Mouse (Mus musculus) midbrain, embryonic 16.5 days (tissue): ENCODE measurements around the gene Slc24a3. TPM values are rescaled to one million over a fixed set of nuclear protein-coding genes. Genes with fewer than 3 reads are reported as not detected.

Source experiments
- ATAC-seq: fragments of 200-750 bp; cut with Nextera tagmentation; 2 replicates; pipeline ENCODE4 v1.8.0; 2017; ENCODE audit warnings: moderate TSS enrichment
- H3K27ac ChIP-seq: fragments of 300-500 bp; sonication (generic); 2 replicates; pipeline ENCODE4 v1.5.1; 2014; ENCODE audit warnings: mild to moderate bottlenecking, low read length, mixed read lengths
- H3K27me3 ChIP-seq: fragments of 300-500 bp; sonication (generic); 2 replicates; pipeline ENCODE4 v1.6.1; 2014; ENCODE audit warnings: low read depth, low read length, mixed read lengths; ENCODE audit not compliant: control insufficient read depth, insufficient read depth
- H3K36me3 ChIP-seq: fragments of 300-500 bp; sonication (generic); 2 replicates; pipeline ENCODE4 v1.6.1; 2014; ENCODE audit warnings: mild to moderate bottlenecking, low read length, moderate library complexity, mixed read lengths; ENCODE audit not compliant: control insufficient read depth, insufficient read depth
- H3K4me1 ChIP-seq: fragments of 300-500 bp; sonication (generic); 2 replicates; pipeline ENCODE4 v1.6.1; 2014; ENCODE audit warnings: mild to moderate bottlenecking, low read length, mixed read lengths; ENCODE audit not compliant: control insufficient read depth, insufficient read depth
- H3K4me2 ChIP-seq: fragments of 300-500 bp; sonication (generic); 2 replicates; pipeline ENCODE4 v1.6.1; 2014; ENCODE audit warnings: mild to moderate bottlenecking, low read length, mixed read lengths
- H3K4me3 ChIP-seq: fragments of 300-500 bp; sonication (generic); 2 replicates; pipeline ENCODE4 v1.5.1; 2014; ENCODE audit warnings: low read depth, mild to moderate bottlenecking, low read length, moderate library complexity, mixed read lengths
- H3K9ac ChIP-seq: fragments of 300-500 bp; sonication (generic); 2 replicates; pipeline ENCODE4 v1.6.1; 2014; ENCODE audit warnings: low read depth, low read length, mixed read lengths
- H3K9me3 ChIP-seq: fragments of 300-500 bp; sonication (generic); replicated peaks from 2 replicates; pipeline ENCODE4 v1.6.1; 2014; ENCODE audit warnings: mild to moderate bottlenecking, low read length, mixed read lengths; ENCODE audit not compliant: control insufficient read depth, poor library complexity, severe bottlenecking
- WGBS: fragments of 180-500 bp; shearing (Covaris S2); extraction: QIAGEN DNeasy Blood & Tissue Kit; methylation state at CpG from one replicate; pipeline ENCODE4 v1.1.7; 2014; 5-methylcytosine and 5-hydroxymethylcytosine counted together
- polyA plus RNA-seq: library from polyadenylated mRNA; unstranded; fragments of >200 nt; fragmentation: Nextera tagmentation; extraction: Ambion mirVana; gene quantifications from 2 replicates; pipeline ENCODE4 v1.2.1, GENCODE M21; 2015

Gene Slc24a3
- polyA plus RNA-seq, 1 experiment from 2014 or later = 18.7 TPM

GRCm38 (mm10) chr2:145640255-145640984 lies 472.9 kb downstream of the Slc24a3 start:
- Histone ChIP-seq H3K9me3 (no peaks in the 10 kb centered on the region), H3K9ac (no peak overlapping the region), H3K27me3 (no peaks in the 10 kb centered on the region), H3K36me3 (no peaks in the 10 kb centered on the region; the same call in 1 of the 2 replicates), H3K4me2 (no peak overlapping the region), H3K4me1 (no peaks in the 10 kb centered on the region), H3K4me3 (no peak overlapping the region), H3K27ac (no peak overlapping the region)
- ATAC-seq = no peak
- 82% methylated on average over 21 of the region's 21 CpGs for WGBS

DNA sequence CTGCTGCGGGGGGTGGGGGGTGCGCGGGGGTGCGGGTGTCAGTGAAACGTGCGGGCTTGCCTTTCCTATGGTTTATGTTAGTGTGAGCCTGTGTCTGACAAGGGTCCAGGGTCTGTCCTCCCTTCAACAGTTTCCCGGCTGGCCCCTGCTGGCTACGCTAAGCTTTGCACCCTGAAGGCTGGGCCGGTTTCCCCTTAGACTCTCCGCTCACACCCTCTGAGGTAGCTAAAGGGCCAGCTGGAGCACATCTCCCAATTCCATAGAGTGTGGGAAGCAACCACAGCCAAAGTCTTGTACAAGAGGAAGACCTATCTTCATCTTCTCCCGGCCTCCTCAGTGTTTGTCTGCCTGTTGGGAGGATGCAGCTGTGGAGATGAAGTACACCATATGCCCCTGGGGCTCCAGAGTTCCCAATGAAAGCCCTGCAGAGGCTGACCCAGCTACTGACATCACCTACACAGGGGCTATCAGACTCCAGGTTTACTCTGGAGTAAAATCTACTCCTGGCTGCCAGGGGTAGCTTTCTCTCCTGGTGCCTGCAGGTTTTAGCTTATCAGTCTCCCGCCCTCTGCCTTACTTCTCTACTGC lies 487.9 kb downstream of the Slc24a3 start:
- WGBS = 35% methylated on average over 12 of the region's 12 CpGs
- ATAC-seq = no peak
- Histone ChIP-seq H3K27ac (no peak overlapping the region), H3K36me3 (no peaks in the 10 kb centered on the region), H3K4me3 (no peak overlapping the region), H3K4me2 (no peak overlapping the region), H3K27me3 (no peaks in the 10 kb centered on the region), H3K4me1 (no peaks in the 10 kb centered on the region), H3K9ac (no peak overlapping the region), H3K9me3 (no peaks in the 10 kb centered on the region)

- 33% methylated on average over 3 of the region's 3 CpGs for WGBS
- no peak overlapping the region for H3K4me3 ChIP-seq
- no peaks in the 10 kb centered on the region for H3K36me3 ChIP-seq
- no peaks in the 10 kb centered on the region for H3K9me3 ChIP-seq
- no peak overlapping the region for H3K27ac ChIP-seq
- H3K4me2 ChIP-seq = no peak overlapping the region
- H3K4me1 ChIP-seq = no peaks in the 10 kb centered on the region
- H3K27me3 ChIP-seq = no peaks in the 10 kb centered on the region
- ATAC-seq = no peak
- no peak overlapping the region for H3K9ac ChIP-seq
These were observed 488.6 kb downstream of the Slc24a3 start for GRCm38 (mm10) chr2:145656121-145656520.

DNA sequence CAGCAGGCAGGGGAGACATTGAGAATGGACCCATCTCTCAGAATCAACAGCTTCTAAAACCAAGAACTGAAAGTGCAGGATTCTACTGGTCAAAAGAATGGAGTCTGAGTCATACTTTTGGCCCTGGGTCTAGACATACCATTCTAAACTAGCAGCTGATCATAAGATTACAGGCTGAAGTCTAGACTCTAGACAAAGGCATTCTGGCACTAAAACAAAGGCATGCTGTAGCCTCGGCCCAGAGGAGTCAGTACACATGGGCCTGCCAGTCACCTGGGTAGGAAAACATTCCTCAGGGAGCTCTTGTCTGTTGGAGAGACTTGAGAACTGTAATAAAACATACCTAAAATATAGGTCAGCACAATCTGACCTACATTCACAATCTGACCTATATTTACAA lies 489.2 kb downstream of the Slc24a3 start:
- H3K4me3 ChIP-seq = no peak overlapping the region
- H3K9ac ChIP-seq = no peak overlapping the region
- no peaks in the 10 kb centered on the region for H3K36me3 ChIP-seq
- no peak overlapping the region for H3K4me2 ChIP-seq
- no peaks in the 10 kb centered on the region for H3K9me3 ChIP-seq
- no peak overlapping the region for H3K27ac ChIP-seq
- no peaks in the 10 kb centered on the region for H3K27me3 ChIP-seq
- H3K4me1 ChIP-seq = no peaks in the 10 kb centered on the region
- 57% methylated on average over 1 of the region's 1 CpGs for WGBS
- ATAC-seq = no peak

GRCm38 (mm10) chr2:145661242-145661641 lies 493.7 kb downstream of the Slc24a3 start:
- no peak overlapping the region for H3K4me3 ChIP-seq
- WGBS = 78% methylated on average over 6 of the region's 7 CpGs
- H3K9me3 ChIP-seq = no peaks in the 10 kb centered on the region
- no peak overlapping the region for H3K9ac ChIP-seq
- H3K4me2 ChIP-seq = no peak overlapping the region
- H3K4me1 ChIP-seq = no peaks in the 10 kb centered on the region
- no peak for ATAC-seq
- H3K36me3 ChIP-seq = no peaks in the 10 kb centered on the region
- H3K27me3 ChIP-seq = no peaks in the 10 kb centered on the region
- H3K27ac ChIP-seq = no peak overlapping the region

DNA sequence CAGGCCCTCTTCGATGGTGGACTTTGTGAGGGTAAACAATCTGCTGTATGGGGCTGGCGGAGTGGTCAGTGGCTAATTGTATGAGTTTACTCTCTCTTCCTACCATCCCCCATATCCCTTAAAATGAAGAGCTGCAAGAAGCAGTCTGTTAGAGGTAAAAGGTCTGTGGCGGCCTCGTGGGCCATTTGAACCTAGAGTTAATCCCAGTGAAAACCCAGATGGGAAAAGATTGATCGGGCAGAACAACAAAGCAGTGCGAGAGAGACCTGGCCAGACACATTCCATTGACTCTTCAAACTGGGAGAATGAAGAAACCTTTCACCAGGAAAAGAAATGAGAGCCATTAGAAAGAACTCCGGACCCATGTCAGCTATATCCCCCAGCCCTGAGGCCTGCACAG lies 496.3 kb downstream of the Slc24a3 start:
- Histone ChIP-seq H3K27me3 (no peaks in the 10 kb centered on the region), H3K36me3 (no peaks in the 10 kb centered on the region), H3K4me2 (no peak overlapping the region), H3K27ac (no peak overlapping the region), H3K4me3 (no peak overlapping the region), H3K9me3 (no peaks in the 10 kb centered on the region), H3K4me1 (no peaks in the 10 kb centered on the region), H3K9ac (no peak overlapping the region)
- ATAC-seq = no peak
- 75% methylated on average over 7 of the region's 7 CpGs for WGBS

- Histone ChIP-seq H3K4me2 (no peak overlapping the region), H3K4me1 (no peaks in the 10 kb centered on the region), H3K9me3 (no peaks in the 10 kb centered on the region), H3K9ac (no peak overlapping the region), H3K4me3 (no peak overlapping the region), H3K27me3 (no peaks in the 10 kb centered on the region), H3K36me3 (no peaks in the 10 kb centered on the region), H3K27ac (no peak overlapping the region)
- no peak for ATAC-seq
- WGBS = 73% methylated on average over 2 of the region's 2 CpGs
These were observed 496.8 kb downstream of the Slc24a3 start for GRCm38 (mm10) chr2:145664311-145664710.

GRCm38 (mm10) chr2:145668135-145668534 lies 500.6 kb downstream of the Slc24a3 start:
- no peak overlapping the region for H3K27ac ChIP-seq
- no peak for ATAC-seq
- H3K4me2 ChIP-seq = no peak overlapping the region
- H3K9ac ChIP-seq = no peak overlapping the region
- no peaks in the 10 kb centered on the region for H3K9me3 ChIP-seq
- WGBS = 82% methylated on average over 3 of the region's 4 CpGs
- no peaks in the 10 kb centered on the region for H3K36me3 ChIP-seq
- no peaks in the 10 kb centered on the region for H3K4me1 ChIP-seq
- no peak overlapping the region for H3K4me3 ChIP-seq
- H3K27me3 ChIP-seq = no peaks in the 10 kb centered on the region

DNA sequence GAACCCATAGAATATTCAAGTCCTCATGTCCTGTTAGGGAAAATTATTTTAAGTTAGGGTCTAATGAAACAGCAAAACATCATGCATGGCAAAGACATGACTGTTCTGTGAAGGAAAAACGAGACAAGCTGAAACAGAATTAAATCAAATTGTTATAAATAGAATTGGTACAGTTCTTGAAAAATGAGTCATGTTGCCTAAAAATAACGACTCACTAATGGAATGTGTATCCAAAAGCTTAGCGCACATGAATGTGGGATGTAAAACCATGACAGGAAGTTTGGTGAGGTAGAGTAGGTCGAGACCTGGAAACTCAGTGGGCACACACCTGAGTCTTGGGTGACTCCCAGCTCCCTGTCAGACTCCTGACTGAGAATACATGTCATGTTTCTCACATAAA lies 502.6 kb downstream of the Slc24a3 start:
- whole genome bisulfite sequencing = 87% methylated on average over 4 of the region's 4 CpGs
- peaks cover 6% of the 10 kb centered on the region; the same call in 1 of the 2 replicates for H3K4me1 ChIP-seq
- H3K27ac ChIP-seq = no peak overlapping the region
- no peaks in the 10 kb centered on the region for H3K36me3 ChIP-seq
- H3K4me3 ChIP-seq = no peak overlapping the region
- H3K9ac ChIP-seq = no peak overlapping the region
- H3K9me3 ChIP-seq = no peaks in the 10 kb centered on the region
- no peak overlapping the region for H3K4me2 ChIP-seq
- ATAC-seq = no peak
- no peaks in the 10 kb centered on the region for H3K27me3 ChIP-seq
